Mouse (Mus musculus) embryo, embryonic 11 days (tissue): ENCODE data around the gene Sf3b1.

Experiments used
- DNase-seq: peaks from one replicate; pipeline ENCODE4 v3.0.0-alpha.2; 2015

The Sf3b1 gene

DNA sequence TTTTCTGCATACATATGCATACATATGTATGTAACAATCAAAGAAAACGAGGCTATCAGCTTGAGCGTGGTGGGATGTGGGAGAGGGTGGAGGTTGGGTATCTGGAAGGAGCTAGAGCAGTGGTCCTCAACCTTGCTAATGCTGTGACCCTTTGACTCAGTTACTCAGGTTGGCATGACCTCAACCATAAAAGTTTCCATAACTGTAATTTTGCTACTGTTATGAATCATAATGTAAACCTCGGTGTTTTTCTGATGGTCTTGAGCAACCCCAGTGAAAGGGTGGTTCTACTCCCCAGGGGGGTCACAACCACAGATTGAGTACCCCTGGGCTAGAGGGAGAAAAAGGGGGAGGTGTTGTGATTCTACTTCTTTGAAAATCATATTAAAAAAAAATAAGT, 91.8 kb downstream of the Sf3b1 start:
- DNase-seq = no peak
